Mouse (Mus musculus) testis, adult 2 months (tissue): ENCODE measurements around the gene Olfr1417.

Experiments
- CTCF ChIP-seq: fragments of 200-500 bp; IDR thresholded peaks from 2 replicates; pipeline ENCODE4 v1.5.1; 2012; ENCODE audit warnings: low read depth, mild to moderate bottlenecking, inconsistent platforms, low read length, moderate library complexity; ENCODE audit not compliant: control insufficient read depth, insufficient read depth, insufficient replicate concordance
- POLR2A ChIP-seq: fragments of 200-500 bp; IDR thresholded peaks from 2 replicates; pipeline ENCODE4 v1.6.1; 2012; ENCODE audit warnings: low read depth, mild to moderate bottlenecking, inconsistent platforms, low read length, moderate library complexity; ENCODE audit not compliant: control insufficient read depth

GRCm38 (mm10) chr19:11813649-11814048, 25.4 kb downstream of the Olfr1417 start:
- TF ChIP-seq CTCF (no peak), POLR2A (no peak)
